Mouse (Mus musculus) forebrain, postnatal 0 days (tissue): ENCODE results near the gene Aco2. TPM values are rescaled to one million over a fixed set of nuclear protein-coding genes. Genes with fewer than 3 reads are reported as not detected.
A peak's percentile ranks its signal among the peaks of the same experiment; 100 is the strongest.

ENCODE experiments used
- ATAC-seq: fragments of 200-750 bp; cut with Nextera tagmentation; 2 replicates; pipeline ENCODE4 v1.8.0; 2017; ENCODE audit warnings: mild to moderate bottlenecking, moderate library complexity
- DNase-seq: peaks from one replicate; pipeline ENCODE4 v3.0.0-alpha.2; 2015
- H3K27ac ChIP-seq: fragments of 300-500 bp; sonication (generic); 2 replicates; pipeline ENCODE4 v1.5.1; 2014; ENCODE audit warnings: low read depth, mild to moderate bottlenecking, antibody characterized with exemption, low read length, moderate library complexity, mixed read lengths
- H3K27me3 ChIP-seq: fragments of 300-500 bp; sonication (generic); 2 replicates; pipeline ENCODE4 v1.6.1; 2014; ENCODE audit warnings: mild to moderate bottlenecking, low read length, mixed read lengths; ENCODE audit not compliant: insufficient read depth
- H3K36me3 ChIP-seq: fragments of 300-500 bp; sonication (generic); 2 replicates; pipeline ENCODE4 v1.6.1; 2014; ENCODE audit warnings: mild to moderate bottlenecking, moderate library complexity; ENCODE audit not compliant: insufficient read depth
- H3K4me1 ChIP-seq: fragments of 300-500 bp; sonication (generic); 2 replicates; pipeline ENCODE4 v1.6.1; 2014; ENCODE audit warnings: antibody characterized with exemption; ENCODE audit not compliant: insufficient read depth
- H3K4me2 ChIP-seq: fragments of 300-500 bp; sonication (generic); 2 replicates; pipeline ENCODE4 v1.6.1; 2014; ENCODE audit warnings: low read depth, mild to moderate bottlenecking, moderate library complexity
- H3K4me3 ChIP-seq: fragments of 300-500 bp; sonication (generic); 2 replicates; pipeline ENCODE4 v1.5.1; 2014; ENCODE audit warnings: low read depth, low read length, mixed read lengths
- H3K9ac ChIP-seq: fragments of 300-500 bp; sonication (generic); 2 replicates; pipeline ENCODE4 v1.6.1; 2014; ENCODE audit warnings: mild to moderate bottlenecking
- H3K9me3 ChIP-seq: fragments of 300-500 bp; sonication (generic); 2 replicates; pipeline ENCODE4 v1.6.1; 2016; ENCODE audit warnings: low read length
- CTCF ChIP-seq: sonication (generic); IDR thresholded peaks from 2 replicates; pipeline ENCODE4 v1.5.1; 2016; ENCODE audit warnings: antibody characterized with exemption, control low read depth, low read depth
- WGBS: fragments of 180-500 bp; shearing (Covaris S2); extraction: QIAGEN DNeasy Blood & Tissue Kit; methylation state at CpG from one replicate; pipeline ENCODE4 v1.1.7; 2014; 5-methylcytosine and 5-hydroxymethylcytosine counted together
- polyA plus RNA-seq: library from polyadenylated mRNA; unstranded; fragments of >200 nt; fragmentation: Nextera tagmentation; extraction: Ambion mirVana; gene quantifications from 2 replicates; pipeline ENCODE4 v1.2.1, GENCODE M21; 2015
- total RNA-seq: library from RNA; depleted of rRNA; stranded (reverse); fragments of >200 nt; gene quantifications from 2 replicates; pipeline ENCODE4 v1.2.3, GENCODE M21; 2014

Gene Aco2
- total and polyA plus RNA-seq, 2 experiments from 2014 or later, result 251 to 357 TPM

- Histone ChIP-seq H3K27me3 (no peaks in the 10 kb centered on the region), H3K36me3 (peaks cover 25% of the 10 kb centered on the region), H3K4me1 (no peaks in the 10 kb centered on the region; the same call in 1 of the 2 replicates), H3K4me3 (no peak overlapping the region), H3K9ac (peak overlapping the region; percentile 18; the same call in 1 of the 2 replicates), H3K27ac (no peak overlapping the region), H3K4me2 (no peak overlapping the region), H3K9me3 (no peaks in the 10 kb centered on the region)
- peak; percentile 84 for DNase-seq
- 17% methylated on average over 24 of the region's 24 CpGs for WGBS
- peak; percentile 87 for ATAC-seq
- peak; percentile 95 for TF ChIP-seq CTCF
Measured at GRCm38 (mm10) chr15:81831136-81831825, 40.8 kb upstream of the Aco2 start.

DNA sequence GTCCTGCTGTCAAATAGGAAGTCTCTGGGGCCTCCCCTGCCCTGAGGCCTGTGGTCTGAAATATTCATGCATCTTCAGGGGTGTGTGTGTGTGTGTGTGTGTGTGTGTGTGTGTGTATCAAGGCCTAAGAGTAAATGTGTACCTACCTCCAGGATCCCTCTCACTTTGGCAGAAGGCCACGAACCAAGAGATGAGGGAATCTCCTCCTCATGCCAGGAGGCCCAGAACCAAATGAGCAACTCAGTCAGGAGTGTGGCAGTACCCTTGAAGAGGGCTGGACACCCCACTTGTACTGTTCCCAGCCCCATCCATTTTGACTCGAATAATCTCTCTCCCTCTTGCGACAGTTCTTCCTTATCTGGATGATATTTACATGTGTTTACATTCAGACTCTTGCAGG lies 39.9 kb upstream of the Aco2 start:
- Histone ChIP-seq H3K27me3 (no peaks in the 10 kb centered on the region), H3K36me3 (peaks cover 17% of the 10 kb centered on the region), H3K9me3 (no peaks in the 10 kb centered on the region), H3K4me1 (no peaks in the 10 kb centered on the region; the same call in 1 of the 2 replicates), H3K9ac (no peak overlapping the region), H3K4me3 (no peak overlapping the region), H3K4me2 (no peak overlapping the region), H3K27ac (no peak overlapping the region)
- ATAC-seq (no peak), DNase-seq (no peak)
- no peak for TF ChIP-seq CTCF
- 97% methylated on average over 3 of the region's 3 CpGs for WGBS

DNA sequence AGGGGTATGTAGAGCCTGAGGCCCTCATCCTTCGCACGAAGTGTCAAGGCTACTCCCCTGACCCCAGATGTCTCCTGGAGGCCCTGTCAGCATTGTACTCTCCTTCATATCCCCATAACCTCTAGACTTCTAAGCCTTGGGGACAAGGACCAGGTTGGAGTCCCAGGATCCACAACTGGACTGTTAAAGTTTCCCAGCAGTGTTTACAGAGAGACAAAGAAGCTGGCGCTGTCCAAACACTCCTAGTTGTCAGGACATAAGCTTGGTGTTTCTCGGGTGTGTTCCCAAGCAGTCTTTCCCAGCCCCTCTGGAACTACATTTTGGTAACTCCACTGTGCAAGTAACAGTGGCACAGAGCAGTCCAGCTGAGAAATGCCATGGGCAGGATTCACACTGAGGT lies 38.6 kb upstream of the Aco2 start:
- 77% methylated on average over 4 of the region's 4 CpGs for WGBS
- H3K9me3 ChIP-seq, result no peaks in the 10 kb centered on the region
- ATAC-seq (no peak), DNase-seq (no peak)
- H3K27me3 ChIP-seq, result no peaks in the 10 kb centered on the region
- H3K27ac ChIP-seq, result no peak overlapping the region
- H3K4me3 ChIP-seq, result no peak overlapping the region
- TF ChIP-seq CTCF, result no peak
- H3K36me3 ChIP-seq, result peaks cover 10% of the 10 kb centered on the region; the same call in 1 of the 2 replicates
- no peak overlapping the region for H3K9ac ChIP-seq
- H3K4me2 ChIP-seq, result no peak overlapping the region
- H3K4me1 ChIP-seq, result no peaks in the 10 kb centered on the region; the same call in 1 of the 2 replicates

- H3K36me3 ChIP-seq, result peaks cover 2% of the 10 kb centered on the region; the same call in 1 of the 2 replicates
- H3K27me3 ChIP-seq, result no peaks in the 10 kb centered on the region
- no peaks in the 10 kb centered on the region; the same call in 1 of the 2 replicates for H3K4me1 ChIP-seq
- no peak overlapping the region for H3K9ac ChIP-seq
- WGBS, result 66% methylated on average over 3 of the region's 3 CpGs
- DNase-seq (no peak), ATAC-seq (no peak)
- H3K27ac ChIP-seq, result no peak overlapping the region
- no peaks in the 10 kb centered on the region for H3K9me3 ChIP-seq
- no peak overlapping the region for H3K4me3 ChIP-seq
- no peak overlapping the region for H3K4me2 ChIP-seq
- TF ChIP-seq CTCF, result no peak
Measured at GRCm38 (mm10) chr15:81834171-81834841, 37.8 kb upstream of the Aco2 start.

GRCm38 (mm10) chr15:81835007-81835880 lies 36.9 kb upstream of the Aco2 start:
- Histone ChIP-seq H3K4me1 (no peaks in the 10 kb centered on the region; the same call in 1 of the 2 replicates), H3K9me3 (no peaks in the 10 kb centered on the region), H3K36me3 (no peaks in the 10 kb centered on the region), H3K4me2 (no peak overlapping the region), H3K9ac (no peak overlapping the region), H3K27ac (no peak overlapping the region), H3K4me3 (no peak overlapping the region), H3K27me3 (no peaks in the 10 kb centered on the region)
- no peak for TF ChIP-seq CTCF
- WGBS, result 74% methylated on average over 10 of the region's 10 CpGs
- ATAC-seq, result no peak
- no peak for DNase-seq

- H3K4me3 ChIP-seq, result peak overlapping the region; percentile 17; the same call in 1 of the 2 replicates
- peak; percentile 73 for ATAC-seq
- no peaks in the 10 kb centered on the region for H3K9me3 ChIP-seq
- 5% methylated on average over 32 of the region's 33 CpGs for WGBS
- no peaks in the 10 kb centered on the region for H3K27me3 ChIP-seq
- H3K27ac ChIP-seq, result 0 out of 2 replicates have a peak overlapping the region, but pooled peaks have one; percentile 29
- H3K9ac ChIP-seq, result peak overlapping the region; percentile 31
- TF ChIP-seq CTCF, result no peak
- H3K36me3 ChIP-seq, result no peaks in the 10 kb centered on the region
- H3K4me1 ChIP-seq, result no peaks in the 10 kb centered on the region; the same call in 1 of the 2 replicates
- peak overlapping the region; percentile 39 for H3K4me2 ChIP-seq
- no peak for DNase-seq
Measured at GRCm38 (mm10) chr15:81836124-81836821, 35.8 kb upstream of the Aco2 start.
